Mouse (Mus musculus): ENCODE data around the gene Camsap3. TPM values are rescaled to one million over a fixed set of nuclear protein-coding genes. Genes with fewer than 3 reads are reported as not detected.

The Camsap3 gene
- 0.37 and 0.54 TPM in 2 replicates for polyA plus RNA-seq (2012)

DNA sequence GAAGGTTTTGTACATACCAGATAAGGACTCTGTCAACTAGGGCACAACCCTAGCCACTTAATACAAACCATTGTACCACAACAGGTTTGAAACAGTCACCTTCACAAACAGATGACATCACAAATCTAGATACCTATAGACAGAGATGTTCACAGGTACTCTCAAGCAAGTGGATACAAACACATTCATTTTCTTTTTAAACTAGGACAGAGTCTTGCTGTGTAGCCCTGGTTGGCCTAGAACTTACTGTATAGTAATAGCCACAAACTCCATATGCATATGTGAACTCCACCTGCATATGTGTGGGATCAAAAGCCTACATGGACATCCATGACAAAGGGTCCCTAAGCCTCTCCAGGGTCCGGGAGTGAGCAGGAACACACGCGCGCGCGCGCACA lies at the start of gene Camsap3:
Gene Camsap3, plus strand, starts transcription at position 301 of the 398 bp plus-strand sequence.
- no peaks in the 10 kb centered on the region for H3K36me3 ChIP-seq (ENCODE audit: control insufficient read depth)
- peak within 1 kb of the TSS; percentile 72 for H3K4me3 ChIP-seq (replicated peaks)
- peaks cover 7% of the 10 kb centered on the region for H3K27me3 ChIP-seq (ENCODE audit: control insufficient read depth)
- no peak for TF ChIP-seq GATA1 (IDR thresholded peaks at IDR 0.05; ENCODE audit: low read length)
- no peak for TF ChIP-seq TAL1 (IDR thresholded peaks at IDR 0.05; ENCODE audit: low read length)
- peaks cover 33% of the 10 kb centered on the region for H3K4me1 ChIP-seq (ENCODE audit: control insufficient read depth)
- no peaks in the 10 kb centered on the region for H3K9me3 ChIP-seq (ENCODE audit: control insufficient read depth, low read length)

DNA sequence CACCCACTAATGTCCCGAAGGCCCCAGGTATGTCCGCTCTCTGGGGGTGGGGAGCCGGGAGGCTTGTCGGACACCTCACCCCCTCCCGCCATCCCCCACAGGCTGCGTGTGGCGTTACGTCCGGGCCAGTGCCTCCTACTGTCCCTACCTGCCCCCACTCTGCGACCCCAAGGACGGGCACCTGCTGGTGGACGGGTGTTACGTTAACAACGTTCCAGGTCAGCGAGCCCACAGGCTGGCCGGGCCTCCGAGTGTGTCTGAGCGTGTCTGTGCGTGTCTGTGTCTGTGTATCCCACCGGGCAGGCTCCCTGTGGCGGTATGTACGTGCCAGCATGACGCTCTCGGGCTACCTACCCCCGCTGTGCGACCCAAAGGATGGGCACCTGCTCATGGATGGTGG lies 49.4 kb upstream of the Camsap3 start:
- H3K36me3 ChIP-seq (ENCODE audit: control insufficient read depth) = peaks cover 87% of the 10 kb centered on the region
- TF ChIP-seq TAL1 (IDR thresholded peaks at IDR 0.05; ENCODE audit: low read length) = no peak
- no peak for TF ChIP-seq GATA1 (IDR thresholded peaks at IDR 0.05; ENCODE audit: low read length)
- no peaks in the 10 kb centered on the region for H3K27me3 ChIP-seq (ENCODE audit: control insufficient read depth)
- peaks cover 21% of the 10 kb centered on the region for H3K4me1 ChIP-seq (ENCODE audit: control insufficient read depth)
- H3K4me3 ChIP-seq (replicated peaks) = no peak overlapping the region
- no peaks in the 10 kb centered on the region for H3K9me3 ChIP-seq (ENCODE audit: control insufficient read depth, low read length)

DNA sequence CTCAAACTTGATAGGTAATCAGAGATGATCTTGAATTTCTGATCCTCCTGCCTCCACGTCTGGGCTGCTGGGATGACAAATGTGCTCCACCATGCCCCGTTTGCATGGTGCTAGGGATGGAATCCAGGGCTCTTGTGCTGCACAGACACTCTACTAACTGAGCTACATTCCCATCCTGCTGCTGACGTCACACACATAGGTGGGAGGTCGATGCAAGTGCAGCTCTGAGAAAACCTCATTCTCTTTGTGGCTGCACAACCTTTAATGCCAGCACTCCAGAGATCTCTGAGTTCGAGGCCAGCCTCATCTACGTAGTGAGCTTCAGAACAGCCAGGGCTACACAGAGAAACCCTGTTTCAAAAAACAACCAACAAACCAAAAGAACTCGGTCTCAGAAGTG lies 47.9 kb upstream of the Camsap3 start:
- Histone ChIP-seq H3K4me3 (replicated peaks) (no peak overlapping the region), H3K9me3 (ENCODE audit: control insufficient read depth, low read length) (no peaks in the 10 kb centered on the region), H3K4me1 (ENCODE audit: control insufficient read depth) (peaks cover 21% of the 10 kb centered on the region), H3K36me3 (ENCODE audit: control insufficient read depth) (peaks cover 89% of the 10 kb centered on the region), H3K27me3 (ENCODE audit: control insufficient read depth) (no peaks in the 10 kb centered on the region)
- no peak for TF ChIP-seq GATA1 (IDR thresholded peaks at IDR 0.05; ENCODE audit: low read length)
- TF ChIP-seq TAL1 (IDR thresholded peaks at IDR 0.05; ENCODE audit: low read length) = no peak

DNA sequence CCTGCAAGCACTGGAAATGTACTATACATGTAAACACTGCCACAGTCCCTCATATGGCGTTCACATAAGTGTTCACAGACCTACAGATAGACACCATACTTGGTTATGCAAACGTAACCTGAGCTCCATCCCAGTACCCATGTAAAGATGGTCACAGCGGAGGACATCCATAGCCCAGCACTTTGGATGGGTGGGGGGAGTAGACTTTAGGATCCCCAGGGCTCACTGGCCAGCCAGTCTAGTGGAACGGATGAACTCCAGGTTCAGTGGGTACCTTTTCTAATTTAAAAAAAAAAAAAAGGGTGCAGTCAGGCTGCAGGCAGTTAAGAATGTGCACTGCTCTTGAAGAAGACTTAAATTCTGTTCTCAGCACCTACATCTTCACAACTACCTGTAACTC lies 47.0 kb upstream of the Camsap3 start:
- TF ChIP-seq TAL1 (IDR thresholded peaks at IDR 0.05; ENCODE audit: low read length) (no peak), GATA1 (IDR thresholded peaks at IDR 0.05; ENCODE audit: low read length) (no peak)
- H3K9me3 ChIP-seq (ENCODE audit: control insufficient read depth, low read length) = no peaks in the 10 kb centered on the region
- peaks cover 18% of the 10 kb centered on the region for H3K4me1 ChIP-seq (ENCODE audit: control insufficient read depth)
- H3K27me3 ChIP-seq (ENCODE audit: control insufficient read depth) = no peaks in the 10 kb centered on the region
- peaks cover 93% of the 10 kb centered on the region for H3K36me3 ChIP-seq (ENCODE audit: control insufficient read depth)
- H3K4me3 ChIP-seq (replicated peaks) = no peak overlapping the region

DNA sequence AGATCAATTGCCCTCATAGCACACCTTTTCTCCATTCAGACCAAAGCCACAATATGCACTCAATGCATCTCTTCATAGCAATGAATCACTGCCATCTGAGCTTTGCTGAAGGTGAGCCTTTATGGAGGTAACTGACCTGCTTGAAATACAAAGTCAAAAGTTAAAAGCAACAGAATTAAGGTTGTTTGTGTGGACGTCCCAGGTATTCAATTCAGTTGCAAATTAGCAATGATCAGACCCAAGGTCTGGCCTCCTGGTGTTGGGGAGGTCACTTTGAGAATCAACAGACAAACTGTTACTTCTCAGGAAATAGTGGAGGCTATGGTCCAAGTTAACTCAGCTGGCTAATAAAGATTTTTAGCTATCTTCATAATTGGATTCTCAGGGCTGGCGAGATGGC lies 40.6 kb upstream of the Camsap3 start:
- Histone ChIP-seq H3K27me3 (ENCODE audit: control insufficient read depth) (no peaks in the 10 kb centered on the region), H3K9me3 (ENCODE audit: control insufficient read depth, low read length) (no peaks in the 10 kb centered on the region), H3K4me3 (replicated peaks) (no peak overlapping the region), H3K4me1 (ENCODE audit: control insufficient read depth) (no peaks in the 10 kb centered on the region), H3K36me3 (ENCODE audit: control insufficient read depth) (peaks cover 34% of the 10 kb centered on the region)
- TF ChIP-seq GATA1 (IDR thresholded peaks at IDR 0.05; ENCODE audit: low read length) = no peak
- TF ChIP-seq TAL1 (IDR thresholded peaks at IDR 0.05; ENCODE audit: low read length) = no peak

DNA sequence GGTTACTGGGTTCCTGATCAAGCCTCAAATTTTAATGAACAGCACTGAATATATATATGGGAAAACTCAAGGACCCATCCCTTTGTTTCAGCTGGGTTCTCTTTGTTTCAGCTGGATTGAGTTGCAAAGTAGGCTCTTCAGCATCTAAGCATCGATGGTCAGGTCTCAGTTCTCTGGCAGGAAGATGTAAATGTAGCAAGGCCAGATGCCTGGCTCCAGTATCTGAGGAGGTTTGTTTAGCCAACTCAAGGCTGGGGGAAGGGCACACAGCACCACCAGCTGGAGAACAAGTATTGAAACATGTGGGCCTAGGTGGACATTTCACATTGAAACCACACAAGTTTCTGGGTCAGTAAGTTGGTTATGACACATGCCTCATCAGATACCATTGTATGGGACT lies 34.9 kb upstream of the Camsap3 start:
- no peak overlapping the region for H3K4me3 ChIP-seq (replicated peaks)
- no peaks in the 10 kb centered on the region for H3K36me3 ChIP-seq (ENCODE audit: control insufficient read depth)
- no peaks in the 10 kb centered on the region for H3K27me3 ChIP-seq (ENCODE audit: control insufficient read depth)
- H3K9me3 ChIP-seq (ENCODE audit: control insufficient read depth, low read length) = peaks cover 3% of the 10 kb centered on the region; the same call in 1 of the 2 replicates
- TF ChIP-seq GATA1 (IDR thresholded peaks at IDR 0.05; ENCODE audit: low read length) (no peak), TAL1 (IDR thresholded peaks at IDR 0.05; ENCODE audit: low read length) (no peak)
- H3K4me1 ChIP-seq (ENCODE audit: control insufficient read depth) = no peaks in the 10 kb centered on the region

DNA sequence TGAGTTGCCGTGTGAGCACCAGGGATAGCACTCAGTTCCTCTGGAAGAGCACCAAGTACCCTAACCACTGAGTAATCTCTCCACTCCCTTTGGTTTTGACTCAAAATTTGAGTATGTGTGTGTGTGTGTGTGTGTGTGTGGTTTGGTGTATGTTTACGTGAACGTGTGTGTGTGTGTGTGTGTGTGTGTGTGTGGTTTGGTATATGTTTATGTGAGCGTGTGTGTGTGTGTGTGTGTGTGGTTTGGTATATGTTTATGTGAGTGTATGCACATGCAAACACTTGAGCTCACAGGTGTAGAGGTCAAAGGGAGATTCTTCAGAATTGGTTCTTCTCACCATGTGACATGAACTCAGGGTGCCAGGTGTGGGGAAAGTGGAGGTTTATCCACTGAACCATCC lies 31.0 kb upstream of the Camsap3 start:
- peaks cover 3% of the 10 kb centered on the region; the same call in 1 of the 2 replicates for H3K9me3 ChIP-seq (ENCODE audit: control insufficient read depth, low read length)
- TF ChIP-seq TAL1 (IDR thresholded peaks at IDR 0.05; ENCODE audit: low read length) (no peak), GATA1 (IDR thresholded peaks at IDR 0.05; ENCODE audit: low read length) (no peak)
- H3K4me3 ChIP-seq (replicated peaks) = no peak overlapping the region
- H3K27me3 ChIP-seq (ENCODE audit: control insufficient read depth) = no peaks in the 10 kb centered on the region
- H3K36me3 ChIP-seq (ENCODE audit: control insufficient read depth) = no peaks in the 10 kb centered on the region
- no peaks in the 10 kb centered on the region for H3K4me1 ChIP-seq (ENCODE audit: control insufficient read depth)

DNA sequence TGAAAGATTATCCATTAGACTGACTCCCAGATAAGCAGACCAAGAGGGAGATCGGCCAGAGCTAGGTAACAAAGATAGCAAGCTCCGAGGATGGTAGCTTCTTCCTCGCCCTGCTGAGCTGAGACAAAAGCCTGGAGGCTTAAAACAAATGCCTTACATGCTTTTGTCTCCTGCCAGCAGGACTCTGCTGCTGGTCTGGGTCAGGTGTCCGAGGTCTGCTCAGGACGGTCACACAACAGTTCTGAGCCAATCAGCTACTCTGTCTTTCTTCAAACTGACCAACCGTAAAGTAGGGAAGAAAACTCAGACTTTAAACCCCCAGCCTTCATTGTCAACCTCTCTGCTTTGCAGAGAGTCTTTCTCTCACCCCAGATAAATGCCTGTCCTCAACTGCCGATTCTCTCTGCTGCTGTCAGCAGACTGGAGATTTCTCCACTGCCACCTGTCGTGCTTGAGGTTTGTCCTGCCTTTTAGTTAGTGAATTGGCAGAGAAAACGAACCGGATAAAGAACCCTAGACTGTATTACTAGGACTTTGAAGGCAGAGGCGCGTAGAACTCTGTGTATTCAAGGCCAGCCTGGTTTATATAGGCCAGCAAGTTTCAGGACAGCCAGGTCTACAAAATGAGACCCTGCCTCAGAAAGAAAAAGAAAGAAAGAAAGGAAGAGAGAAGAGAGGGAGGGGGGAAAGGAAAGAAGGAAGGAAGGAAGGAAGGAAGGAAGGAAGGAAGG lies 19.3 kb upstream of the Camsap3 start, which contains the start of gene C330021F23Rik:
Gene C330021F23Rik, plus strand, starts transcription at position 350 of the 731 bp plus-strand sequence.
- Histone ChIP-seq H3K4me3 (replicated peaks) (peak within 1 kb of the TSS; percentile 25), H3K27me3 (ENCODE audit: control insufficient read depth) (no peaks in the 10 kb centered on the region), H3K36me3 (ENCODE audit: control insufficient read depth) (no peaks in the 10 kb centered on the region), H3K9me3 (ENCODE audit: control insufficient read depth, low read length) (no peaks in the 10 kb centered on the region), H3K4me1 (ENCODE audit: control insufficient read depth) (peaks cover 4% of the 10 kb centered on the region)
- TF ChIP-seq TAL1 (IDR thresholded peaks at IDR 0.05; ENCODE audit: low read length) (no peak), GATA1 (IDR thresholded peaks at IDR 0.05; ENCODE audit: low read length) (no peak)

DNA sequence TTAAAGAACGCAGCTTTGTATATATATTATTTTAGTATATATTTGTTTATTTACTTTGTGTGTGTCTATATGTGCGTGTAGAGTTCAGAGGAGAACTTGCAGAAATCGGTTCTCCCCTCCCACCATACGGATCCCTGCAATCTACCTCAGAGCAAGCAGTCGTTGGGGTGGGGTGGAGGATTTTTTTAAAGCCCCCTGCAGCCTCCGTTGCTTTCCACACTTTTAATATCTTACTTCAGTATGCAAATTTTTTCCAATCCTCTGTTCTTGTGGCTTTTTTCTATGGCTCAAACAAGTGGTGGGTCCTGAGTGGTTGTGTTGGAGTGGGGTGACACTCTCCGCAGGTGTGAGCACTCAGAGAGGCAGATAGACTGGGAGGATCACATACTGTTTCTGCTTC lies 18.7 kb upstream of the Camsap3 start:
- H3K27me3 ChIP-seq (ENCODE audit: control insufficient read depth) = no peaks in the 10 kb centered on the region
- peak overlapping the region; percentile 25 for H3K4me3 ChIP-seq (replicated peaks)
- no peaks in the 10 kb centered on the region for H3K36me3 ChIP-seq (ENCODE audit: control insufficient read depth)
- TF ChIP-seq GATA1 (IDR thresholded peaks at IDR 0.05; ENCODE audit: low read length) = no peak
- TF ChIP-seq TAL1 (IDR thresholded peaks at IDR 0.05; ENCODE audit: low read length) = no peak
- H3K4me1 ChIP-seq (ENCODE audit: control insufficient read depth) = peaks cover 4% of the 10 kb centered on the region
- no peaks in the 10 kb centered on the region for H3K9me3 ChIP-seq (ENCODE audit: control insufficient read depth, low read length)
